ENCODE assay signal across 9 mouse cellular contexts in genomic region chr14:61571366-61571765, GRCm38 (mm10). TPM values are rescaled to one million over a fixed set of nuclear protein-coding genes. Genes with fewer than 3 reads are reported as not detected.
A peak's percentile ranks its signal among the peaks of the same experiment; 100 is the strongest.
DNase-seq lines count a peak whose midpoint lies in the region; ATAC-seq and TF ChIP-seq lines count a peak whose summit lies in the region.
"Had no signal": no experiment of that assay in that cellular context is flagged by ENCODE, and none has a peak within 500 bp of the region (broad histone marks: within the 10 kb centered on the region; RNA-seq: fewer than 3 reads in every experiment).

No protein-coding gene starts in this region.

- no peaks in the 10 kb centered on the region for H3K36me3 ChIP-seq in midbrain, embryonic 11.5 days (ENCODE audit: control insufficient read depth, insufficient read depth, low read length)
- H3K36me3 ChIP-seq in midbrain, embryonic 16.5 days (ENCODE audit: control insufficient read depth, insufficient read depth, low read length): no peaks in the 10 kb centered on the region
- H3K36me3 ChIP-seq in kidney, adult 2 months (ENCODE audit: control insufficient read depth, insufficient read depth, low read length): no peaks in the 10 kb centered on the region
- no peaks in the 10 kb centered on the region for H3K36me3 ChIP-seq in limb, embryonic 15.5 days
- H3K36me3 ChIP-seq in thymus, adult 2 months (ENCODE audit: control insufficient read depth, insufficient read depth, low read length): no peaks in the 10 kb centered on the region
- H3K36me3 ChIP-seq: hindbrain, embryonic 15.5 days had no signal

- 13% methylated on average over 4 of the region's 4 CpGs for WGBS in midbrain, embryonic 11.5 days
- WGBS in midbrain, embryonic 16.5 days: 14% methylated on average over 4 of the region's 4 CpGs
- WGBS in kidney, adult 2 months: 10% methylated on average over 4 of the region's 4 CpGs
- WGBS in limb, embryonic 15.5 days: 7% methylated on average over 4 of the region's 4 CpGs
- WGBS in thymus, adult 2 months: 16% methylated on average over 4 of the region's 4 CpGs

- no peak for TF ChIP-seq POLR2A in kidney, adult 2 months (IDR thresholded peaks at IDR 0.05; ENCODE audit: low read depth, low read length)
- TF ChIP-seq POLR2A in thymus, adult 2 months (IDR thresholded peaks at IDR 0.05; ENCODE audit: control insufficient read depth, extremely low read depth, insufficient read depth, low read length, poor library complexity): no peak

- no peak for ATAC-seq in midbrain, embryonic 11.5 days (ENCODE audit: low FRiP score)
- ATAC-seq in midbrain, embryonic 16.5 days: no peak
- ATAC-seq in limb, embryonic 15.5 days (ENCODE audit: insufficient number of reproducible peaks, low FRiP score, low TSS enrichment, low read depth): no peak

- no peaks in the 10 kb centered on the region for H3K27me3 ChIP-seq in midbrain, embryonic 11.5 days (ENCODE audit: control insufficient read depth, insufficient read depth, low read length)
- H3K27me3 ChIP-seq in midbrain, embryonic 16.5 days (ENCODE audit: control insufficient read depth, insufficient read depth, low read depth, low read length): no peaks in the 10 kb centered on the region
- H3K27me3 ChIP-seq in kidney, adult 2 months (replicated peaks; ENCODE audit: control insufficient read depth, insufficient read depth, low read length): no peaks in the 10 kb centered on the region
- H3K27me3 ChIP-seq in limb, embryonic 15.5 days: no peaks in the 10 kb centered on the region
- no peaks in the 10 kb centered on the region for H3K27me3 ChIP-seq in thymus, adult 2 months (ENCODE audit: control insufficient read depth, insufficient read depth, low read length)
- H3K27me3 ChIP-seq: hindbrain, embryonic 15.5 days had no signal

- H3K4me2 ChIP-seq in midbrain, embryonic 11.5 days: no peak overlapping the region
- H3K4me2 ChIP-seq in midbrain, embryonic 16.5 days (ENCODE audit: low read length): no peak overlapping the region; the same call in 1 of the 2 replicates
- peak overlapping the region; percentile 2; the same call in 1 of the 2 replicates for H3K4me2 ChIP-seq in limb, embryonic 15.5 days
- H3K4me2 ChIP-seq: hindbrain, embryonic 15.5 days had no signal

- H3K9me3 ChIP-seq in midbrain, embryonic 11.5 days (ENCODE audit: control insufficient read depth, low read length): no peaks in the 10 kb centered on the region
- H3K9me3 ChIP-seq in midbrain, embryonic 16.5 days (replicated peaks; ENCODE audit: control insufficient read depth, low read length, poor library complexity, severe bottlenecking): no peaks in the 10 kb centered on the region
- no peaks in the 10 kb centered on the region for H3K9me3 ChIP-seq in limb, embryonic 15.5 days
- H3K9me3 ChIP-seq: hindbrain, embryonic 15.5 days had no signal

- H3K9ac ChIP-seq in midbrain, embryonic 11.5 days (ENCODE audit: low read length): no peak overlapping the region
- no peak overlapping the region for H3K9ac ChIP-seq in midbrain, embryonic 16.5 days (ENCODE audit: low read depth, low read length)
- H3K9ac ChIP-seq in limb, embryonic 15.5 days: no peak overlapping the region
- H3K9ac ChIP-seq: hindbrain, embryonic 15.5 days had no signal

- H3K4me3 ChIP-seq in midbrain, embryonic 11.5 days (ENCODE audit: low read depth, low read length): no peak overlapping the region
- no peak overlapping the region for H3K4me3 ChIP-seq in midbrain, embryonic 16.5 days (ENCODE audit: low read depth, low read length)
- no peak overlapping the region for H3K4me3 ChIP-seq in kidney, adult 2 months (ENCODE audit: insufficient read depth, low read depth, low read length)
- H3K4me3 ChIP-seq in limb, embryonic 15.5 days: no peak overlapping the region
- no peak overlapping the region for H3K4me3 ChIP-seq in thymus, adult 2 months (ENCODE audit: control insufficient read depth, insufficient read depth, low read length)
- H3K4me3 ChIP-seq: hindbrain, embryonic 15.5 days had no signal

- DNase-seq in midbrain, embryonic 11.5 days (ENCODE audit: low spot score, missing footprints): peak; percentile 97
- peak; percentile 79 for DNase-seq in cerebellum, adult 8-10 months
- peak; percentile 69 to 74 for DNase-seq in gastrocnemius, adult 8-10 months (ENCODE audit: low spot score in 2 of 2)
- DNase-seq in kidney, adult 2 months: peak; percentile 88
- DNase-seq in ovary, adult 18-20 months (ENCODE audit: low spot score): peak; percentile 65
- DNase-seq in thymus, adult 2 months: peak; percentile 86

- no peaks in the 10 kb centered on the region for H3K4me1 ChIP-seq in midbrain, embryonic 11.5 days (ENCODE audit: control insufficient read depth, insufficient read depth, low read length)
- no peaks in the 10 kb centered on the region for H3K4me1 ChIP-seq in midbrain, embryonic 16.5 days (ENCODE audit: control insufficient read depth, insufficient read depth, low read length)
- no peaks in the 10 kb centered on the region; the same call in 1 of the 2 replicates for H3K4me1 ChIP-seq in kidney, adult 2 months (ENCODE audit: control insufficient read depth, insufficient read depth, low read length)
- no peaks in the 10 kb centered on the region for H3K4me1 ChIP-seq in limb, embryonic 15.5 days
- no peaks in the 10 kb centered on the region for H3K4me1 ChIP-seq in thymus, adult 2 months (replicated peaks; ENCODE audit: control insufficient read depth, insufficient read depth, low read length)
- H3K4me1 ChIP-seq: hindbrain, embryonic 15.5 days had no signal

- no peak overlapping the region for H3K27ac ChIP-seq in midbrain, embryonic 11.5 days (ENCODE audit: low read depth, low read length)
- no peak overlapping the region for H3K27ac ChIP-seq in midbrain, embryonic 16.5 days (ENCODE audit: low read length)
- no peak overlapping the region; the same call in 1 of the 2 replicates for H3K27ac ChIP-seq in kidney, adult 2 months (ENCODE audit: insufficient read depth, low read depth, low read length)
- no peak overlapping the region for H3K27ac ChIP-seq in limb, embryonic 15.5 days
- H3K27ac ChIP-seq in thymus, adult 2 months (ENCODE audit: control insufficient read depth, insufficient read depth, low read length): no peak overlapping the region
- H3K27ac ChIP-seq: hindbrain, embryonic 15.5 days had no signal

- peak; percentile 92 for TF ChIP-seq CTCF in kidney, adult 2 months (conservative IDR thresholded peaks at IDR 0.05; ENCODE audit: insufficient read depth, insufficient read length, low read depth, low read length)
- peak; percentile 68; the same call in 1 of the 2 replicates for TF ChIP-seq CTCF in thymus, adult 2 months (IDR thresholded peaks at IDR 0.05; ENCODE audit: borderline replicate concordance, control insufficient read depth, extremely low read depth, insufficient read depth, low read length, poor library complexity)

RNA-seq across cellular contexts. Expression of gene Spryd7, which starts 14.7 kb away (rescaled TPM):
- polyA plus RNA-seq in midbrain, embryonic 11.5 days (2014; fragmentation: Nextera tagmentation; extraction: Ambion mirVana): 16.2 and 19.8 TPM in 2 replicates
- 62.0 and 64.9 TPM in 2 replicates for polyA plus RNA-seq in midbrain, embryonic 16.5 days (2015; fragmentation: Nextera tagmentation; extraction: Ambion mirVana)
- 10 to 100 TPM; 48.0 to 64.3 (median 54.5) TPM for total RNA-seq in gastrocnemius, adult 8-10 months (2022)
- 9.5 and 9.7 TPM in 2 replicates for polyA plus RNA-seq in kidney, adult 2 months (2012; rRNA removed)
- 25.7 and 26.0 TPM in 2 replicates for polyA plus RNA-seq in limb, embryonic 15.5 days (2015; fragmentation: Nextera tagmentation; extraction: Ambion mirVana)
- 7.0 and 8.7 TPM in 2 replicates for polyA plus RNA-seq in thymus, adult 2 months (2012; rRNA removed)

RNA-seq across cellular contexts. Expression of gene Trim13, which starts 26.7 kb away (rescaled TPM):
- polyA plus RNA-seq in midbrain, embryonic 11.5 days (2014; fragmentation: Nextera tagmentation; extraction: Ambion mirVana): 28.7 and 30.6 TPM in 2 replicates
- polyA plus RNA-seq in midbrain, embryonic 16.5 days (2015; fragmentation: Nextera tagmentation; extraction: Ambion mirVana): 48.8 and 53.7 TPM in 2 replicates
- total RNA-seq in gastrocnemius, adult 8-10 months (2022): 10 to 100 TPM in 2 of 4 experiments, 1 to 10 TPM in 2; 8.7 to 10.4 (median 9.7) TPM
- 5.0 and 5.3 TPM in 2 replicates for polyA plus RNA-seq in kidney, adult 2 months (2012; rRNA removed)
- 21.2 and 21.4 TPM in 2 replicates for polyA plus RNA-seq in limb, embryonic 15.5 days (2015; fragmentation: Nextera tagmentation; extraction: Ambion mirVana)
- polyA plus RNA-seq in thymus, adult 2 months (2012; rRNA removed): 1.8 and 2.6 TPM in 2 replicates

RNA-seq across cellular contexts. Expression of gene Kcnrg, which starts 35.9 kb away (rescaled TPM):
- polyA plus RNA-seq in midbrain, embryonic 11.5 days (2014; fragmentation: Nextera tagmentation; extraction: Ambion mirVana): 0.49 and 0.80 TPM in 2 replicates
- 3.1 and 4.0 TPM in 2 replicates for polyA plus RNA-seq in midbrain, embryonic 16.5 days (2015; fragmentation: Nextera tagmentation; extraction: Ambion mirVana)
- under 1 TPM in 2 of 4 experiments, not detected in 2; 0.12 to 0.34 TPM for total RNA-seq in gastrocnemius, adult 8-10 months (2022)
- polyA plus RNA-seq in kidney, adult 2 months (2012; rRNA removed): 0.09 and 0.12 TPM in 2 replicates
- 0.79 and 0.96 TPM in 2 replicates for polyA plus RNA-seq in limb, embryonic 15.5 days (2015; fragmentation: Nextera tagmentation; extraction: Ambion mirVana)
- 0.11 and 0.28 TPM in 2 replicates for polyA plus RNA-seq in thymus, adult 2 months (2012; rRNA removed)
